Mouse (Mus musculus): ENCODE measurements around the gene Rasip1.

Rasip1 gene

DNA sequence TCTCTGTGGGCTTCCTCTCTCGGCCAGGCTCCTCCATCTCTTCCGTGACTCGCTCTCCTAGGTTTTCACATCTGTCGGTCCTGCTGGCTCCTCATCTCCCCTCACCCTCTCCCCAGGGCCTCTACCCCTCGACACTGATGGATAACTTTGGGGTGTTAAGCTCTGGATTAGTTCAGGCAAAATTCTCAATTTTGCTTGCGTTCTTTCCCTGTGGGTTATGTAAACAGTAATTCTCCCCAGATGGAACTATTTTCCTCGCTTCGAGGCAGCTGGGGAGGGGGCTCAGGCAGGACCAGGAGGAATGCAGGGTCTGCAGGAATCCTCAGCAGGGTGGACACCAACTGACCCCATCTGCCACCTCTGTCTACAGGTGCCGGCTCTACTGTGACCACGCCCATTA is 58.5 kb downstream of the Rasip1 start:
- in situ Hi-C loops (cut with MboI, MseI): no loop called here

DNA sequence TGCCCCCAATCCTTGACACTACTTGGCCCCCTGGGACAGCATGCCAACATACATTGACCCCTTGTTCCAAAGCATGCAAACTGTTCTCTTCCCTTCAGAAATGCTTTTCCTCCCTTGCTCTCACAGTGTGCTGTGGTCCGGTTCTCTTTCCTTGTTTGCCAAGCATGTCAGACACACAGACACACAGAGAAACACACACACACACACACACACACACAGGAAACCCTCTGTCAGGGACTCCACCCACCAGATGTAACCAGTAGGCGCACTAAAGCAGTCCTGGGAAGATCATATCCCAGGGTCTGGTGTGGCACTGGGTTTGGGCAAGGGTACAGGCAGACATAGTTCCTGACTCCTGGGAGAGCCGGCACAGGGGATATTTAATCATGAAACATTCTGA is 59.6 kb downstream of the Rasip1 start:
- in situ Hi-C loops (cut with MboI, MseI): no loop called here
